Mouse (Mus musculus): ENCODE results near the gene Inpp5a.

The Inpp5a gene

GRCm38 (mm10) chr7:139544706-139545625 is 156.1 kb downstream of the Inpp5a start:
- peak; percentile 23 for DNase-seq

DNA sequence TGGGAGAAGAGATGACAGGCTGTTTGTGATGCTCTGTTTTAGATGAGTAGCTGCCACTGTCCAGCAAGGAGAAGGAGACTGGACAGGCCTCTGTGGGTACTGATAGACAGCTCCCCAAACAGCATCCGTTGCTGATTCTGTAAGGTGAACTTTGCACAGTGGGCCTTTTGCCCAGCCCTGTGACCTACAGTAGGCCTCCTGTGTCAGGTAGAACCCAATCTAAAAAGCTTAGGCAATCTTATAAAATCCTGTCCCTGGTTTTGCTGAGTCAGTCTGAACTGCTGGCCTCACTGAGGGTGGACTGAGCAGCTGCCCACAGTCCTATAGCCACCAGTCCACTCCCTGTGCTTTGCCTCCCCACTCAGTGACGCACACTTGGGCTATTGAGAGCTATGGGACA is 158.4 kb downstream of the Inpp5a start:
- no peak for DNase-seq

DNA sequence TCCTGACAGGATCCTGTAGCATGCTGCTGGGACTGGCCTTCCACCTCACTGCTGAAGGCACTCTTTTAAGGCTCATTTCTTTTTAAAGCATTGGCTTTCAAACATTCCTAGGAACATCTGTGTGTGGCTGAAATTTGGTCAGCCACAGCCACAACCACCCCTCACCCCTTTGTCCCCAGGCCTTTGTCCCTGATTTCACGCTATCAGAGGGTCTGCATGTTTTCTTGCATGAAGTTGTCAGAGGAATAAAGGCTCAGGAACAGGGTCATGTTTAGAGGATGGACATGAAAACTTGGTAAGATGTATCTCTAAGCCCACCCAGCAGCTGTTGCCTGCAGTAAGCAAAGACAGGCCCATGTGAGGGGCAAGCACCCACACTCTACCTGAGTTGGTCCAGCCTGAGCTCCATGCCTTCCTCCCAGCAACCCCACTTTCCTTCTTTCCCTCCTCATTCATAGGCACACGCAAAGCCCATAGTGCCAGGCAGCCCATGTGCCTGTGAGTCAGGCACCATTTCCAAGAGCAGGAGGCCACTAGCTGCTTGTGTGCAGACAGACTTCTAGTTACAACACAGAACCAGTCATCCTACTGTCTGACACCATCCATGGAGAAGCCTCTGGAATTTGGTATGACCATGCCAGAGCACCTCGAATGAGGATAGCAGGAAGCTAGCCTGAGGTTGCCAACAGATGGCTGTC is 161.3 kb downstream of the Inpp5a start:
- no peak for DNase-seq

DNA sequence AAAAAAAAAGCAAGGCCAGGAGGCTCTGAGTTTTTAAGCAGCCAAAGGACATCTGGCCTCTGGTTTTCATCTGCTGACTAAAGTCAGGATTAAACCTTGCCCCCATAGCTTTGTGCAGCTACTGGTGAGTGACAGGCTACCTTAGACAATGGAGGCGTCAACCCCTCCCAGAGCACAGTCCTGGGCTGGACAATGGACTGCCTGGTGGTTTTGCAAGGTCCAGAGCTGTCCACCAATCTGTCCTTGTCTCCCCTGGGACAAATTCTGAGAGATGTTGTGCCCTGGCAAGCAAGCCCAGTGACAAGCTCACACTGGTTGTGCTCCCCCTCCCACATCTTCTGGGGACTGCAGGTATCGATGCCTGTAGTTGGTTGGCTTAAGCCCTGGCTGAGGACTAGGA is 162.6 kb downstream of the Inpp5a start:
- DNase-seq = no peak

DNA sequence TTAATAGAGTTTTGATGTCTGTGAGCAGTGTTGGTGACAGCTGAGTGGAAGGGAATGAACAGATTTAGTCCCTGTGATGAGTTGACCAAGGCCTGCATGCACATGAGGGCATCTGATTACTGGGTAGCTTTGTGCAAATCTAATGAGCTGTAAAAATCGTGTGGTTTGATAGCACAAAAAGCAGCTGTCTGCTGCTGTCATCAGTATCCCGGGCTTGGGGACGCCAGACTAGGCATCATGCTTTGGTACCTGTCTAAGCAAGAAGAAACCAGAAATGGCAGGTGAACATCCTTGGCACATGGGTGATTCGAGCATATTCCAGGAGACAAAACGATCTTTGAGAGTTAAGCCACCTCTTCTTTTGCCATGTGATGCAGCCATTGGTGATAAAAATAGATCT is 167.4 kb downstream of the Inpp5a start:
- DNase-seq = no peak

DNA sequence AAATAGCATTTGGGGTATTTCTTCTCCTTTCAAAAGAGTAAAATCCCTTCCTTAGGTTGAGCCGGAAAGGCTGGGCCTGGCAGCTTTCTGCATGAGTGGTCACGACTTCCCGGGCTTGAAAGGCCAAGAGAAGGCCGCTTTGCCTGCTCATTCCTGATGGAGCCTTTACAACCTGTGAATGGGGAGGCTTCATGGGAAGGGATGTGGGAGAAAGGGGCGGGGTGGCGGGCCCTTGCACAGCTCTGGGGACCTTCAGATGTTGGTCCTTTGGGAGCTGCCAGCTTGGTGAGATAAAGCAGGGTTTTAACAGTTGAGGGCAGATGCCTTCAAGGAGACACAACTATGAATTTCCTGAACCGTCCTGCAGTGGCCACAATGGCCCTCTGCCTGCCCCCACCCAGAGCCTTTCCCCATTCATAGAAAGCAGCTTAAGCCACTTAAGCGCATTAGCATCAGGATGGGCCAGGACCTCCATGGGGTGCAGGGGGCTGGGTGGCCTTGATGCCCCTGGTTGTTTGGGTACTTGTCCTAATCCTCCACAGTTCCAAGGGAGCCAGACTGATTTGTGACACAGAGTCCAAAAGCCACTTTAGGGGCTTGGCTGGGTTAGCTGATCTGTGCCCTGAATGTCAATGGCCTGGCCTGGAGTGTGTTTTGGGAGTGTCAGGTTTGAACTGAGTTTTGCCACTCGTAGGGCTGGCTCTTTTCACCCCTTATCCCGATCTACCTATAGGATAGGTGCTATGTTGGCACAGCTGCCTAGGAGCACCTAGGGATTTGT is 168.0 kb downstream of the Inpp5a start:
- DNase-seq = no peak

DNA sequence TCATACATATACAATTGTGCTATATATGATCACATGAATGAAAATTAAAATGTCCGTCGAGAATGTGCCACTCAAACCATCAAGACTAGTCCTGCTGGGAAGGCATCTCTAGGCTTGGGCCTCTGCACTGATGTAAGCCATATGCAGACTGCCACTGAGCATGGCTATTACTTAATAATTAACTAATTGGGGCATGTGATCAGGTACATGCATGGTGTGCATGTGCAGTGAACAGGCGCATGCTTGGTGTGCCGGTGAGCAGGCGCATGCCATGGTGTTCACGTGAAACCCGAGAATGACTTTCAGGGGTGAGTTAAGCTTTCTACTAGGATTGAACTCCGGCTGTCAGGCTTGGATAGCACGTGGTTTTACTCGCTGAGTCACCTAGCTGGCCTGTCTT is 170.8 kb downstream of the Inpp5a start:
- DNase-seq = no peak

DNA sequence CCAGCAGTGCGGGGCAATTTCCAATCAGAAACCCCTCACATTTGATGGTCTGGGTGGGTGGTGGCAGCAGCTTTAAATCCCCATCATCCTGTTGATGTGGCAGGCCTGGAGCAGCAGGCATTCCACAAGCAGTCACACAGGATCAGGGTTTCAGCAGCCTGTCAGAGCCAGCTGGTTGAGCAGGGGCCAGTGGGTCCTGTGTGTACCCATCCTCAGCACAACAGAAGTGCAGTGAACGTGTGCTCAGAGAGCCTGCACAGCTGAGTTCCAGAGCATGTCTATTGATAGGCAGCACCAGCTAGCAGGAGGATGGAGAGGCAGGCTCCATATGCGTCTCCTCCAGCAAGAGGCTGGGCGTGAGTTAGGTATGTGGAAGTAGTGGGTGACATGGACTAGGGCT is 174.5 kb downstream of the Inpp5a start:
- DNase-seq = no peak

GRCm38 (mm10) chr7:139564161-139564560 is 175.3 kb downstream of the Inpp5a start:
- DNase-seq = no peak

DNA sequence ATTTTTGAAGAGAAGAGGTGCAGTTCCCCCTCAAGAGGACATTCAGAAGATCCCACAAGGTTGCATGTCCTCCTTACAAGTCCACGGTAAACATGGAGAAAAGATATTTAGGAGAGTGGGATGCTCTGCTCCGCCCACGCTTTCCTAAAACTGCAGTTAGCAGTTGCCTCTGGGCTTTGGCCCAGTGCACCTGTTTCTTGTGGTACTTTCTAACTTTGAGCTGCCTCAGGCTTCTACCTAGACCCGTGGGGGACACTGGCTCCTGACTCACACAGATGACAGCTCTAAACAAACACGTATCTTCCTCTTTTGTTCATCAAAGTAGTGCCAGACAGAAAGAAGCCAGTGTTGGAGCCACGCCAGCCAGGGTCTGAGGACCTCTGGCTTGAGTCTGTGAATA is 177.1 kb downstream of the Inpp5a start:
- DNase-seq = no peak

DNA sequence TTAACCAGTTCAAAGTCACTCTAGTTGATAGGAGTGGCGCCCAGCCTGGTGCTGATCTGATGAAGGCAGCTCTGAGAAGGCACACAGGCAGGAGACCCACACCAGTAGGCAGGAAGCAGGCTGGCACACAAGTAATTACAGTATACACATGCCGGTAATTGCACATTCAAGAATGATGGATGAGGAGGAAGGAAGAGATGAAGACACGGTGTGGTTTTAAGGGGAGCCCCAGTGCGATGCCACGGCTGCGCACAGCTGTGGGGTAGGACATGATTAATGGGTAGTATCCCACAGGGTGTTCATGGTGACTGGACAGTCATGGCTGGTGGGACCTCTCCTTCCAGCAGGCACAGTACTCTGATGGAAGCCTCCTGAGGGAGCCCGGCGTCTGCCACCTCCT is 177.6 kb downstream of the Inpp5a start:
- DNase-seq = no peak

- no peak for DNase-seq
Observed at GRCm38 (mm10) chr7:139570788-139571187, 181.9 kb downstream of the Inpp5a start.

- no peak for DNase-seq
Observed at GRCm38 (mm10) chr7:139572665-139573064, 183.8 kb downstream of the Inpp5a start.

DNA sequence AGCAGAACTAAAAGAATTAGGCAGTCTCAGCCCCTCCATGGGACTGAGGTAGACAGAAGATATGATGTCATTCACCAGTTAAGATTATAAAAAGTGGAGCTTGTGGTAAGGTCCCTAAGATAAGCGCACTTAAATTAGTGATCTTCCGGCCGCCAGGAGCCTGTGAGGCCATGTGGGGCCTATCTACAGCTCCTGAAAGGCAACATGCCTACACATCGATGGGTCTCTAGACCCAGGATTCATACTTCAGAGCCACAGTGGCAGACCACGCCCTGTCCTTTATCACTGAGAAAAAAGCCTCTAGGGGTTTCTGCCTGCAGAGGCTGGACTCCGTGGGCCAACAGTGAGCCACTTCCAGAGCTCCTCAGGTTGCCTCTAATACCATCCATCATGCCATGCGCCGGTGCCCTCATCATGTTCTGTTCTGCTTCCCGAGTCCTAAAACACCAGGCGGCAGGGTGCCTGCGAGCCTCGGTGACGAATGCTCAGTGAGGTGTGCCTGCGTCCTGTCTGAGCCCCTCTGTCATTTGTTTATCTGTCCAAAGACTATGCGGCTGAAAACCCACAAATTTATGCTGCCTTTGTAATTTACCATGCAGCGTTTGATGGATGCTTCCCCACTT is 187.3 kb downstream of the Inpp5a start:
- DNase-seq = no peak

DNA sequence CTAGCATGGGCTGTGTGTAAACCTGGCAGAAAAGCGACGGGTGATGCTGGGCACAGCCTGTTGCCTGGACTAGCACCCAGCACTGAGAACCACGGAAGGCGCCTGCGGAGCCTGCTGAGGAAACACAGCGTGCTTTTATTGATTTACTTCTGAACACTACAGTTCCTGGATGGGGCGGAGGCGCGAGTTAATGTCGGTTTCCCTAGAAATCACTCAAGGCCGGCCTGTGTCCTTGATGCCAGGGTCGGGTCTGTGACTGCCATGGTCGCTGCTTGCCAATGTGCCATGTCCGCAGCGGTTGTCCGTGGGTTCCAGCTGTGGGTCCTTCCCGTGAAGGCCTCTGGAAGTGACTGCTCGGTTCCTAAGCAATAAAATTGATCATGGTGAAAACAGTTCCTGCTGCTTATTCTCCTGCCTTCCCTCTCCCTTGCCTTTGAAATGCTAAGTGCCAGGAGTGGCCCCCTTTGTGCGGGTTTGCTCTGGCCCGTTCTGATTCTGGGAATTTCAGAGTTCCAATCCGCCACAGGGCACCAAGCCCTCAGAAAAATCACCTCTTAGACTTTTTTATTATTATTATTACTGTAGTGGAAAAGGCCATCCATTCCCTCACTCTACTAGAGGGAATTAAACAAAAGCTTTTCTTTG is 190.5 kb downstream of the Inpp5a start:
- no peak for DNase-seq

- no peak for DNase-seq
Observed at GRCm38 (mm10) chr7:139580851-139581775, 192.2 kb downstream of the Inpp5a start.

- no peak for DNase-seq
Observed at GRCm38 (mm10) chr7:139581801-139582571, 193.1 kb downstream of the Inpp5a start.

DNA sequence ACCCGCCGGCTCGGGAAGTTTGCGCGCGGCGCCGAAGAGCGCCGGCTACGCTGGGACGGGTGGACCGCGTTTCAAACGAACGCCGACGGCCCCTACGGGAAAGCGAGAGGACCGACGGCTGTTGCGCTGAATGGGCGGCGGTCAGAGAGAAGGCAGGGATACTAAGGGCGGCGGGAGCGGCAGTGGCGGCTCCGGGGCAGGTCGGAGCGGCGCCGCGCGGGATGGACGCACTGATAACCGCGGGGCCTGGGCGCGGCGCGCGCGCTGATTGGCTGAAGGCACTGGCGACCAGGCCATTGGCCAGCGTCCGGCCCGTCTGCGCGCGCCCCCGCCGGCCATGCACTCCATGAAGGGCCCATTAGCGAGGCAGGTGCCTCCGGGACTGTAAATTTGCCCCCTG is 193.7 kb downstream of the Inpp5a start, which contains the start of gene Nkx6-2:
TSS of gene Nkx6-2 (minus strand) at position 203 of the 400 bp plus-strand sequence.
- DNase-seq = no peak

- no peak for DNase-seq
Observed at GRCm38 (mm10) chr7:139583094-139583737, 194.3 kb downstream of the Inpp5a start.

All from right cerebral cortex, postnatal 14 days (tissue).